Mouse (Mus musculus) cerebellum, adult 2 months (tissue): ENCODE measurements at regions not wholly inside any gene's neighbourhood (a gene's known extent, or its start where the extent isn't known, plus 50 kb on each side); places are given as distances from the start of the nearest gene placed in this dataset.

Experiments used
- CTCF ChIP-seq: fragments of 200-500 bp; IDR thresholded peaks from 2 replicates; pipeline ENCODE4 v1.5.1; 2011; ENCODE audit warnings: low read depth, mild to moderate bottlenecking, control low read depth, low read length, moderate library complexity, borderline replicate concordance; ENCODE audit not compliant: insufficient read depth
- POLR2A ChIP-seq: fragments of 200-500 bp; IDR thresholded peaks from 2 replicates; pipeline ENCODE4 v1.6.1; 2011; ENCODE audit warnings: low read length, control low read depth, borderline replicate concordance; ENCODE audit not compliant: insufficient read depth

GRCm38 (mm10) chr1:76737003-76737402, 777.9 kb downstream of the Epha4 start:
- TF ChIP-seq CTCF: no peak
- no peak for TF ChIP-seq POLR2A
